Mouse (Mus musculus) CH12.LX (cell line): ENCODE data around the gene Cwf19l1.

ENCODE experiments used
- CHD1 ChIP-seq: IDR thresholded peaks from 2 replicates; pipeline ENCODE4 v1.6.1; 2012; ENCODE audit warnings: low read depth, low read length, improper control_type of control experiment, inconsistent platforms
- CHD2 ChIP-seq: IDR thresholded peaks from 2 replicates; pipeline ENCODE4 v1.6.1; 2011; ENCODE audit warnings: low read length, improper control_type of control experiment
- CTCF ChIP-seq, 2 experiments: IDR thresholded peaks in 1 of 2; conservative IDR thresholded peaks in 1 of 2; 2 replicates each; pipeline ENCODE4 v1.5.1; 2011 to 2012; ENCODE audit warnings: low read depth in 2 of 2, low read length in 2 of 2, improper control_type of control experiment in 1 of 2, inconsistent platforms in 1 of 2, mild to moderate bottlenecking in 1 of 2, moderate library complexity in 1 of 2
- GABPA ChIP-seq: IDR thresholded peaks from 2 replicates; pipeline ENCODE4 v1.6.1; 2012; ENCODE audit warnings: low read depth, low read length, improper control_type of control experiment, inconsistent platforms; ENCODE audit not compliant: insufficient replicate concordance
- JUN ChIP-seq: IDR thresholded peaks from 2 replicates; pipeline ENCODE4 v1.6.1; 2011; ENCODE audit warnings: low read depth, mild to moderate bottlenecking, low read length, improper control_type of control experiment, moderate library complexity; ENCODE audit not compliant: insufficient read depth
- MAX ChIP-seq: IDR thresholded peaks from 2 replicates; pipeline ENCODE4 v1.6.1; 2011; ENCODE audit warnings: low read length, improper control_type of control experiment
- MAZ ChIP-seq: IDR thresholded peaks from 2 replicates; pipeline ENCODE4 v1.6.1; 2012; ENCODE audit warnings: low read depth, mild to moderate bottlenecking, inconsistent platforms, low read length, improper control_type of control experiment, moderate library complexity
- POLR2A ChIP-seq: IDR thresholded peaks from 2 replicates; pipeline ENCODE4 v1.6.1; 2011; ENCODE audit warnings: low read depth, mild to moderate bottlenecking, improper control_type of control experiment, low read length
- POLR2AphosphoS2 ChIP-seq: IDR thresholded peaks from 2 replicates; pipeline ENCODE4 v1.6.1; 2011; ENCODE audit warnings: low read depth, low read length, improper control_type of control experiment
- RAD21 ChIP-seq: IDR thresholded peaks from 2 replicates; pipeline ENCODE4 v1.6.1; 2011; ENCODE audit warnings: low read depth, mild to moderate bottlenecking, low read length, improper control_type of control experiment, moderate library complexity
- TCF12 ChIP-seq: IDR thresholded peaks from 2 replicates; pipeline ENCODE4 v1.6.1; 2014; ENCODE audit warnings: low read depth, mild to moderate bottlenecking, inconsistent platforms, low read length, improper control_type of control experiment
- UBTF ChIP-seq: IDR thresholded peaks from 2 replicates; pipeline ENCODE4 v1.6.1; 2012; ENCODE audit warnings: low read depth, mild to moderate bottlenecking, inconsistent platforms, low read length, improper control_type of control experiment, moderate library complexity
- ZKSCAN1 ChIP-seq: IDR thresholded peaks from 2 replicates; pipeline ENCODE4 v1.6.1; 2012; ENCODE audit warnings: low read depth, inconsistent platforms, low read length, improper control_type of control experiment, borderline replicate concordance
- ZMIZ1 ChIP-seq: IDR thresholded peaks from 2 replicates; pipeline ENCODE4 v1.6.1; 2012; ENCODE audit warnings: low read depth, mild to moderate bottlenecking, inconsistent platforms, low read length, improper control_type of control experiment

- TF ChIP-seq ZKSCAN1 (no peak), MAX (no peak), CTCF (conservative IDR thresholded peaks at IDR 0.05 in 1 of 2, IDR thresholded peaks at IDR 0.05 in 1 of 2; ENCODE audit: low read depth in 2 of 2, low read length in 2 of 2) (no peak), JUN (no peak), CHD1 (no peak), UBTF (no peak), RAD21 (no peak), POLR2AphosphoS2 (no peak), GABPA (no peak), TCF12 (no peak), CHD2 (no peak), MAZ (no peak), ZMIZ1 (no peak), POLR2A (no peak)
Measured at GRCm38 (mm10) chr19:44086278-44086677, 49.4 kb downstream of the Cwf19l1 start.
